Mouse (Mus musculus): ENCODE measurements around the gene Rtl8b. TPM values are rescaled to one million over a fixed set of nuclear protein-coding genes. Genes with fewer than 3 reads are reported as not detected.
"Not testable (repeated sequence)": the region's sequence is repeated elsewhere in the genome, so short reads cannot be mapped to it uniquely, and the experiment has no call there.

Gene Rtl8b
- polyA plus RNA-seq, 1 experiment from 2014 or later = 82.8 TPM

DNA sequence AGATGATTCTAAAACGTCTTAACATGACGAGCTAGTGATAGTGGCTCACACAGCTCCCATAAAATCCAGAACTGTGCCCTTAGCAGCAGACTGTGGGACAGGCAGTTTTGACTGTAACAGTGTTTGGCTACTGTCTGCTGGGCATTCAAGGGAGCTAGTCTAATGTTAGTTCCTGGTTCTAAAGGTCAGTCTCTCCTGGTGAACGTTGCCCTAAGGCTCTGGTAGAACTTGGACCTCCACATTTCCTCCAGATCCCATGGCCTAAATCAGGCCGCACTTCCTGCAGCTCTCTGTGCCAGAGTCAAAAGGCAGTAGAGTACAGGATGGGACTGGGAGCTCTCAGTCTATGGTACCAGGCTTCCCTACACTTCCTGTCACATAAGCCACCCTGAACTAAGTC lies 14.5 kb upstream of the Rtl8b start:
- ATAC-seq (ENCODE audit: low FRiP score); H3K4me3 ChIP-seq (ENCODE audit: low read depth, low read length); H3K9ac ChIP-seq (ENCODE audit: low read depth, low read length); H3K36me3 ChIP-seq (ENCODE audit: control insufficient read depth, insufficient read depth, low read length); H3K27me3 ChIP-seq (ENCODE audit: control insufficient read depth, insufficient read depth, low read length); H3K9me3 ChIP-seq (ENCODE audit: control insufficient read depth, low read length); H3K27ac ChIP-seq (ENCODE audit: low read depth, low read length); DNase-seq (ENCODE audit: low spot score); H3K4me1 ChIP-seq (replicated peaks; ENCODE audit: control insufficient read depth, insufficient read depth, low read length); H3K4me2 ChIP-seq (replicated peaks; ENCODE audit: low read depth, low read length): not testable (repeated sequence)
- 80% methylated on average over 2 of the region's 4 CpGs for WGBS

DNA sequence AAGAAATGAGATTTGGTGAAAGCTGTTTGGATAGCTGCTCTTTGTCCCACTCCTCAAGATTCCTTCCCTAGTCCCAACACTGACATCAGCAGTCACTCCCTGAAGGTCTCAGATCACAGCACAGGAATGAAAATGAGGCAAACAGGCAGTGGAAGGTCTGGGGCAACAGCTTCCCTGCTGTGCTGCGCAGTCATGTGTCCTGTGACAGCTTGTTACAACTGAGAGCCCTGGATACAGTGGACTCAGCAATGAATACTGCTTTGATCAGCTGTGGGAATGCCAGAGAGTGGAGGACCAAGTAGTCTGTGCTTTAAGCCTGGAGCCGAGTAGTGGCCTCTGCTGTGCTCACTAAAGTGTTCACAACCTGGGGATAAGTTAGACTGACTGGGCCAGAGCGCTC lies 12.4 kb upstream of the Rtl8b start:
- not testable (repeated sequence) for H3K27me3 ChIP-seq (ENCODE audit: control insufficient read depth, insufficient read depth, low read length); H3K4me2 ChIP-seq (replicated peaks; ENCODE audit: low read depth, low read length); H3K4me1 ChIP-seq (replicated peaks; ENCODE audit: control insufficient read depth, insufficient read depth, low read length); H3K27ac ChIP-seq (ENCODE audit: low read depth, low read length); H3K9ac ChIP-seq (ENCODE audit: low read depth, low read length); H3K4me3 ChIP-seq (ENCODE audit: low read depth, low read length); ATAC-seq (ENCODE audit: low FRiP score); DNase-seq (ENCODE audit: low spot score); H3K9me3 ChIP-seq (ENCODE audit: control insufficient read depth, low read length); H3K36me3 ChIP-seq (ENCODE audit: control insufficient read depth, insufficient read depth, low read length)
- WGBS = 50% methylated on average over 2 of the region's 3 CpGs

DNA sequence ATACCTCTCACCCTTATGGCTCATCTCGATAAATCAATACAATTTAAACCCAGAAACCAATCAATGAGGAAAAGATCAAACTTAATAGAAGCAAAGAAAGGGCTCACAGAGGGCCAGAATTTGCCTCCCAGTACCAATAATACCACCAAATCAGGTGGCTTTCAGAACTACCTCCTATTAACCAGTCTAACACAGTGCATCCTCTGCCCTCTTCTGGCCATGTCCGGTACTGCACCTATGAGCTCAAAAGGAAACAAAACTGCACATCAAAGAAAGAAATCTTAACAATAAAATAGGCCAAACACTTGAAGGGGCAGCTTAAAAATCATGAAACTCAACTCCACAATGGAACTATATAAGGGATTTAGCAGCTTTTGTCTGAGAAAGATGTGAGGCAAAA lies 6.7 kb upstream of the Rtl8b start:
- not testable (repeated sequence) for H3K4me3 ChIP-seq (ENCODE audit: low read depth, low read length); H3K4me2 ChIP-seq (replicated peaks; ENCODE audit: low read depth, low read length); H3K9me3 ChIP-seq (ENCODE audit: control insufficient read depth, low read length); ATAC-seq (ENCODE audit: low FRiP score); H3K27ac ChIP-seq (ENCODE audit: low read depth, low read length); H3K36me3 ChIP-seq (ENCODE audit: control insufficient read depth, insufficient read depth, low read length); DNase-seq (ENCODE audit: low spot score); H3K9ac ChIP-seq (ENCODE audit: low read depth, low read length); H3K27me3 ChIP-seq (ENCODE audit: control insufficient read depth, insufficient read depth, low read length); H3K4me1 ChIP-seq (replicated peaks; ENCODE audit: control insufficient read depth, insufficient read depth, low read length)
- 0% methylated on average over 1 of the region's 2 CpGs for WGBS

DNA sequence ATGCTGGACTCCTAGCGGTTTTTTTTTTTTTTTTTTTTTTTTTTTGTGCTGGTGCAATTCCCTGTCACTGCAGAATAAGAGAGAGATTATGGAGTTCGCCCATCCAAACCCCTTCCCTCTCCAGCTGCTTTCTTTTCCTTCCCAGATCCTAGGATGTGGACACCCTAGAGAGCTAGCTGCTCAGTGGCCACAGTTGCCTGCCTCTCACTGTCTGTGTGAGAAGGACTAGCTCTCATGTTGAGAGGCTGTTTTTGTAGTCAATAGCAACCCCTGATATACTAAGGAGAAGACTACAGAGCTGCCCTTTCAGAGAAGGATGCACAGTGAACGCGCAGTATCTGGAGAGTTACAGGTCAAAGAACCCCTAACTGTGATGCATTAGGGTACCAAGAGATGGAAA lies 488 bp upstream of the Rtl8b start:
- 23% methylated on average over 3 of the region's 4 CpGs for WGBS
- not testable (repeated sequence) for H3K27ac ChIP-seq (ENCODE audit: low read depth, low read length); H3K27me3 ChIP-seq (ENCODE audit: control insufficient read depth, insufficient read depth, low read length); DNase-seq (ENCODE audit: low spot score); H3K4me1 ChIP-seq (replicated peaks; ENCODE audit: control insufficient read depth, insufficient read depth, low read length); H3K9me3 ChIP-seq (ENCODE audit: control insufficient read depth, low read length); H3K9ac ChIP-seq (ENCODE audit: low read depth, low read length); H3K36me3 ChIP-seq (ENCODE audit: control insufficient read depth, insufficient read depth, low read length)
- Histone ChIP-seq H3K4me3 (ENCODE audit: low read depth, low read length) (peak overlapping the region; percentile 25), H3K4me2 (replicated peaks; ENCODE audit: low read depth, low read length) (peak overlapping the region; percentile 25)
- ATAC-seq (ENCODE audit: low FRiP score) = peak; percentile 55

DNA sequence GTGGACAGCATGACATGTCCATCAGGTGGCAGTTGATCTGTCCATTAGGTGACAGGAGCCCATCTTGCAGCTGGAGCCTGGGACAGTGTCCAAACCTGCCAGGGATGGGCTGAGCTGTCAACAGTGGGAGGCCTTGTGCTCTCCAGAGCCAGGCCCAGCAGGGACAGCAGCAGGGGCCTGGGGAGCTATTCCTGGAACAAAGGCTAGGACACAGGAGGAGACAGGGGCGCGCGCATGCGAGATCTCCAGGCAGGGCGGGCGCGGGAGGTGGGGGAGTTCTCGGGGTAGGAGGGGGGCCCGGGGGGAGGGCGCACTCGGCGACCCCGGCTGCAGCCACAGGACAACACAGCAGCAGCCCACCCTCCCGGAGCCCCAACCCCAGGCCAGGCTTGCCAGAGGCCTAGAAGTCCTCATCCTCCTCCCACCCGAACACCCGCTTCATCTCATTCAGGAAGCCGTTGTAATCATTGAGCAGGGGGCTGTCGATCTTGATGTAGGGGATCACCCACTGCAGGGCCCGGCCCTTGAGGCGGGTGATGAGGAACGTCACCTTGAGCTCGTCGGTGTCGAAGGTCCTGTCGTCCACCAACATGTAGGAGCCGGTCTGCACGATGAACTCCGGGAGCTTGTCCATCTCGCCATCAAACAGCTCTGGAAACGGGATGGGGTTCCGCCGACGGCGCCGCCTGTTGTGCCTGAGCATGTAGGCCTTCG lies 494 bp downstream of the Rtl8b start:
- H3K4me1 ChIP-seq (replicated peaks; ENCODE audit: control insufficient read depth, insufficient read depth, low read length); H3K27me3 ChIP-seq (ENCODE audit: control insufficient read depth, insufficient read depth, low read length); H3K9ac ChIP-seq (ENCODE audit: low read depth, low read length); DNase-seq (ENCODE audit: low spot score); H3K27ac ChIP-seq (ENCODE audit: low read depth, low read length); H3K9me3 ChIP-seq (ENCODE audit: control insufficient read depth, low read length); H3K36me3 ChIP-seq (ENCODE audit: control insufficient read depth, insufficient read depth, low read length): not testable (repeated sequence)
- WGBS = no CpG with 5 or more reads among the region's 36 CpGs
- H3K4me3 ChIP-seq (ENCODE audit: low read depth, low read length) = peak overlapping the region; percentile 25
- ATAC-seq (ENCODE audit: low FRiP score) = peak; percentile 77
- H3K4me2 ChIP-seq (replicated peaks; ENCODE audit: low read depth, low read length) = peak overlapping the region; percentile 21; the same call in 1 of the 2 replicates

DNA sequence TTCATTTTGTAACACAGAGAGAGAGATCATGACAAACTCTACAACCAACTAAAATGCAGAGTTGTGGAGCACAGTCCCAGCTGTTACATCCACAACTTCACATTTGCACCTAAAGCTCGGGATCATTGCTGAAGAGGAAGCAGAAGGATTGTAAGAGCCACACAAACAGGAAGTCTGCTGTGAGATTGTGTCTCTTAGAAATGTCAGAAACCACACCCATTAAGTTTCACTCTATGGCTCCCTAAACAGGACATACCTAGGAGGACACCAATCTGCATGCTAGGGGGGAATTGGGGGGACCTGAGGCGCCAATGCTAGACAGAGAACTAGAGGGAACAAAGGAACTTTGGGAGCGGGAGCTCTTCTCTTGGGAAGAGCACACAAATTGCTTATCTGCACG lies 17.3 kb downstream of the Rtl8b start:
- not testable (repeated sequence) for H3K4me3 ChIP-seq (ENCODE audit: low read depth, low read length); H3K9ac ChIP-seq (ENCODE audit: low read depth, low read length); H3K4me1 ChIP-seq (replicated peaks; ENCODE audit: control insufficient read depth, insufficient read depth, low read length); H3K27ac ChIP-seq (ENCODE audit: low read depth, low read length); H3K36me3 ChIP-seq (ENCODE audit: control insufficient read depth, insufficient read depth, low read length); DNase-seq (ENCODE audit: low spot score); H3K27me3 ChIP-seq (ENCODE audit: control insufficient read depth, insufficient read depth, low read length); ATAC-seq (ENCODE audit: low FRiP score); H3K4me2 ChIP-seq (replicated peaks; ENCODE audit: low read depth, low read length); H3K9me3 ChIP-seq (ENCODE audit: control insufficient read depth, low read length)
- WGBS = 66% methylated on average over 4 of the region's 4 CpGs

DNA sequence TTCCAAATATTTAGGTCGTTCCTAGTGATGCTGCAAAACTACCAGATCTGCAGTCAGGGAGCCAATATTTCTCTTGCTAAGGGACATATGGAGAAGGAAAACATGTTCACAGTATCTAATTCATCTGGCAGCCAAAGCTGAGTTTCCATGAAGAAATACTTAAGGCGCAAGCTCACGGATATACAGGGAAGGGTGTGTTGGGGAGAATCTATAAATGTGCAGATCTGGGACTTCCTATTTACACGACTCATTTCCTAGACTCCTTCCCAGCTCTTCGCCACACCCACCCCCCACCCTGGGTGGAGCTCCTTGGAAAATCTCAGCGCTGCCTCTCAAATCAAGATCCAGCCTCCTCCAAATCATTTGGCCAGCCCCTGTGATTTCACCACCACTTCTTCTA lies 24.3 kb downstream of the Rtl8b start:
- H3K36me3 ChIP-seq (ENCODE audit: control insufficient read depth, insufficient read depth, low read length) = no peaks in the 10 kb centered on the region
- ATAC-seq (ENCODE audit: low FRiP score) (no peak), DNase-seq (ENCODE audit: low spot score) (no peak)
- no peak overlapping the region for H3K4me2 ChIP-seq (replicated peaks; ENCODE audit: low read depth, low read length)
- H3K4me1 ChIP-seq (replicated peaks; ENCODE audit: control insufficient read depth, insufficient read depth, low read length) = no peaks in the 10 kb centered on the region
- no peak overlapping the region for H3K27ac ChIP-seq (ENCODE audit: low read depth, low read length)
- no peaks in the 10 kb centered on the region for H3K27me3 ChIP-seq (ENCODE audit: control insufficient read depth, insufficient read depth, low read length)
- no peak overlapping the region for H3K4me3 ChIP-seq (ENCODE audit: low read depth, low read length)
- no peak overlapping the region for H3K9ac ChIP-seq (ENCODE audit: low read depth, low read length)
- H3K9me3 ChIP-seq (ENCODE audit: control insufficient read depth, low read length) = no peaks in the 10 kb centered on the region
- 85% methylated on average over 6 of the region's 6 CpGs for WGBS

DNA sequence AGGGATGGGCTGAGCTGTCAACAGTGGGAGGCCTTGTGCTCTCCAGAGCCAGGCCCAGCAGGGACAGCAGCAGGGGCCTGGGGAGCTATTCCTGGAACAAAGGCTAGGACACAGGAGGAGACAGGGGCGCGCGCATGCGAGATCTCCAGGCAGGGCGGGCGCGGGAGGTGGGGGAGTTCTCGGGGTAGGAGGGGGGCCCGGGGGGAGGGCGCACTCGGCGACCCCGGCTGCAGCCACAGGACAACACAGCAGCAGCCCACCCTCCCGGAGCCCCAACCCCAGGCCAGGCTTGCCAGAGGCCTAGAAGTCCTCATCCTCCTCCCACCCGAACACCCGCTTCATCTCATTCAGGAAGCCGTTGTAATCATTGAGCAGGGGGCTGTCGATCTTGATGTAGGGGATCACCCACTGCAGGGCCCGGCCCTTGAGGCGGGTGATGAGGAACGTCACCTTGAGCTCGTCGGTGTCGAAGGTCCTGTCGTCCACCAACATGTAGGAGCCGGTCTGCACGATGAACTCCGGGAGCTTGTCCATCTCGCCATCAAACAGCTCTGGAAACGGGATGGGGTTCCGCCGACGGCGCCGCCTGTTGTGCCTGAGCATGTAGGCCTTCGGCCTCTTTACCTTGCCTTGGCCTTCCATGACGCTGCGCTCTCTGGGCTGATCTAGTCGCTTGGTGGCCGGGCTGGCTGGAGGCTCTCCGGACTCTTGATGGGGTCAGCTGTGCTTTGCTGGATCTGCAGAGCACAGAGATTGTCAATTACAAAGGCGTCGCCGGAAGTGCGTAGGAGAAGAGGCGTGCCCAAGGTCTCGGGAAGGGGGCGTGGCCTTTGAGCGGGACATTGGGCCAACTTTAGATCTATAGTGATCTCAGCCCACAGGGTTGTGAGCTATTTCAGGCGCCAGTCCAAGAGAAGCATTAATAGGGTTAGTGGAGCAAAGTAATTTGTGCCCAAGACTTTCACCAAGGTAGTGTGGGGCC lies 26.9 kb downstream of the Rtl8b start, which contains the start of gene Rtl8a:
Gene Rtl8a, minus strand, starts transcription at position 703 of the 982 bp plus-strand sequence.
- peak within 1 kb of the TSS; percentile 18 for H3K4me3 ChIP-seq (ENCODE audit: low read depth, low read length)

More for the DNA sequence above, 26.9 kb downstream of the Rtl8b start, which contains the start of gene Rtl8a:
- not testable (repeated sequence) for H3K4me1 ChIP-seq (replicated peaks; ENCODE audit: control insufficient read depth, insufficient read depth, low read length); H3K9me3 ChIP-seq (ENCODE audit: control insufficient read depth, low read length); H3K9ac ChIP-seq (ENCODE audit: low read depth, low read length); H3K27ac ChIP-seq (ENCODE audit: low read depth, low read length); H3K27me3 ChIP-seq (ENCODE audit: control insufficient read depth, insufficient read depth, low read length); H3K36me3 ChIP-seq (ENCODE audit: control insufficient read depth, insufficient read depth, low read length)
- peak; percentile 95 for ATAC-seq (ENCODE audit: low FRiP score)
- H3K4me2 ChIP-seq (replicated peaks; ENCODE audit: low read depth, low read length) = 0 out of 2 replicates have a peak within 1 kb of the TSS, but pooled peaks have one; percentile 19
- peak; percentile 84 for DNase-seq (ENCODE audit: low spot score)
- 22% methylated on average over 11 of the region's 50 CpGs for WGBS

All from hindbrain, embryonic 11.5 days (tissue).